Mouse (Mus musculus) right cerebral cortex, postnatal 10 days (tissue): ENCODE data around the gene Klkb1.
"Not testable (repeated sequence)": the region's sequence is repeated elsewhere in the genome, so short reads cannot be mapped to it uniquely, and the experiment has no call there.

Experiments used
- DNase-seq, 2 experiments: peaks; one replicate each; pipeline ENCODE4 v3.0.0; 2021; ENCODE audit warnings: low spot score in 2 of 2

Klkb1 gene

DNA sequence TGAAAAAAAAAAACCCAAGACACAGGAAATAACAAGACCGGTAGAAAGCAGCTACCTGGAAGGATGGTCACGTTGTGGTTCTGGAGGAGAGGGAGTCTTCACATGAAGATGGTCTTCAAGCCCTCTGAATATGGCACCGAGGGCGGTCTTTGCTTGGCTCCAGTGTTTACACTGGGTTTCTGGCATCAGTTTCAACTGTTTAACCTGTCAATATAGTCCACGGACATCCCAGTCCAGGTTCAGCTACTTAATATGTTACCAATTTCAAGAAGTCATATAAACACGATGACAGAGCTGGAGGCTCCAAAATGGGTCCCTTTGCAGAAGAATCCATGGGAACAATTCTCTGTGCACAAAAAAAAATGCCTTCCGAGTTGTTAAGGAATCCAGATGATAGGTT is at the start of gene Klkb1:
TSS of gene Klkb1 (minus strand) at position 173 of the 400 bp plus-strand sequence.
- no peak for DNase-seq

- DNase-seq: no peak
Measured at GRCm38 (mm10) chr8:45344298-45344697, 49.6 kb upstream of the Klkb1 start.

DNA sequence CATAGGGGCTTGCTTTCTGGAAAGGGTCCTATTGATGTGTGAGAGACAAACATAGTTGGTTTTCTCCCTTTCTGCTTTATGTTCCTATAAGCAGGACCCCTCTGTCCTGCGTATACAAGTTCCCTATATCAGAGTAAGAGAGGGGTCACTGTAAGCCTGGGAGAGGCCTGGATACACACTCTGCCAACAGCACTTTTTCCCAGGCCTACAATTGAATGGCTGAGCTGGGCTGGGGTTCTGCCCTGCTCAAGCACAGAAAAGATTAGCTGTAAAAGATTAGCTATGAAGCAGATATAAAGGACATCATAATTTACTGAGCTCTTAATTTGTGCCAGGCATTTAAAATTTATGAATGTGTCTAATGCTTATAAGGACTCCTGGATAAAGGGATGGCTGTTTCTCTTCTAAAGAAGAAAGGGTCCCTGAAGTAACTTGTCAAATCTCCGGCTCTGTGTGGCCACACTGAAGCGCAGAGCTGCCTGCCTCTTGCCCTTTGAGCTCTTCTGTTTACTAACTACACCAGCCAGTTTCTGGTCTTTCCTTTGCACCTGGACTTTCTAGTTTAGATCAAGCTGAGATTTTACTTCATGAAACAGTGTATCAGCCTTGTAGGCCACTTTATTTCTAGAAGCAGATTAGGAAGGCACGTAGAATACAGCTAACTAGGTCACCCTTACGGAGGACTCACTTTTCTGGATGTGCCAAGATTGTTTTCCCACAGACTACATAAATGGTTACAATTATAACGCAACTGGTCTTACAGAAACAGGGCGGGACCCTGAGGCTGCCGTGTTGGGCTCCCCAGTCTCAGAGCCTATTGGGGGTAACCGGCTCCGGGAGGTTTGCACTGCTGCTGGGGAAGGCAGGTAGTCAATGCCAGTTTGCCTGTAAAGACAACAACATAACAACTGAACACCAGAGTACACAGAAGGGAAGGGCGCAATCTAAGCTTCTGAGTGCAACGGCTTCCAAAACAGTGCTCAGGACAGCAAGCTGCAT is 47.3 kb upstream of the Klkb1 start:
- DNase-seq: no peak

DNA sequence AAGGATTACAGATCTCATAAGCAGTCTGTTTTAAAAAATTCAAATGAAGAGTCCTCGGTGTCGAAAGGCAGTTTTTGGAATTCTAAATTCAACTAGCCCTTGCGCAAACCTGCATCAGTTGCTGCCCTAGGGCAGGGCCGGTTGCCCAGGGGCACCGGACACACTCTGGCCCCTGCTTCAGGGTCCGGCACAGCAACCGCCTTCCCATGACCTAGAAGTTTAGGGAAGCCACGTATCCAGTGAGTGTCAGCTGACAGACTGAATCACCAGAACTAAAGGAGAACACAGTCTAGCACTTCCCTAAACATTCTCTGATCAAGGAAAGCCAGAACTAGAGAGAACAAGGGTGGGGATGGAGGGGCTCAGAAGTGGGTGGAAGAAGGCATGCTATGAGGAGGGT is 38.8 kb upstream of the Klkb1 start:
- DNase-seq: no peak

DNA sequence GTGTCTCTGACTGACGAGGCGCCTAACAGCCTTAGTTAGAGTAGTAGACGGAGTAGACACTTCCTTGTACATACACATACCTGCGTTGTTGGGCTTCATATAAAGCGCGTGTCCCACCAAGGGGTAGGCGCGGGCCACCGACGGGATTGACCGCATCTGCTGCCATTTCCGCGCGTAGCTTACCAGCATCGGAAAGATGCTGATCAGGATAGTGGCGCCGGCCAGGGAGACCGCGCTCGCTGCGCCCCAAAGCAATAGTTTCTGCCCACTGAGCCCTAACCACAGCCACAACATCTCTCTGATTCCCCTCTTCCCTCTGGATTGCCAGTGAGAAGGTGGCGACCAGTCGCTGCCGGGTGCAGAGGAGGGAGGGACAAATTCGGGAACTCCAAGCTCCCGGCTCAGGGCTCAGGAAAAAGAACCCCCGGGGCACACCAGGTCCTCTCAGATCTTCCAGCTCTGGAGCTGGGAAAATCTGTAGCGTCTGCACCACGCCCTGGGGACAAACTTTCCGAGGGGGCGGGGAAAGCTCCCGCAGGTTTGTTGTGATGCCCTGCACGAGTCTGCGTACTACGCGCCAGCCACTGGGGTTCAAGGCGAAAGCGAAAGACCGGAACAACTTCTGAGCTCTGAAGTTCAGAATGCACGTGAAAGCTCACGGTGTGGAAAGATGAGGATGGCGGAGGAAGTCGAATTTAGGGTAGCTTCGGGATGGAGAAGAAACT is 38.2 kb upstream of the Klkb1 start, which contains the start of gene Cyp4v3:
TSS of gene Cyp4v3 (minus strand) at position 532 of the 725 bp plus-strand sequence.
- peak; percentile 64 to 70 for DNase-seq

- no peak for DNase-seq
Measured at GRCm38 (mm10) chr8:45330856-45331255, 36.2 kb upstream of the Klkb1 start.

DNA sequence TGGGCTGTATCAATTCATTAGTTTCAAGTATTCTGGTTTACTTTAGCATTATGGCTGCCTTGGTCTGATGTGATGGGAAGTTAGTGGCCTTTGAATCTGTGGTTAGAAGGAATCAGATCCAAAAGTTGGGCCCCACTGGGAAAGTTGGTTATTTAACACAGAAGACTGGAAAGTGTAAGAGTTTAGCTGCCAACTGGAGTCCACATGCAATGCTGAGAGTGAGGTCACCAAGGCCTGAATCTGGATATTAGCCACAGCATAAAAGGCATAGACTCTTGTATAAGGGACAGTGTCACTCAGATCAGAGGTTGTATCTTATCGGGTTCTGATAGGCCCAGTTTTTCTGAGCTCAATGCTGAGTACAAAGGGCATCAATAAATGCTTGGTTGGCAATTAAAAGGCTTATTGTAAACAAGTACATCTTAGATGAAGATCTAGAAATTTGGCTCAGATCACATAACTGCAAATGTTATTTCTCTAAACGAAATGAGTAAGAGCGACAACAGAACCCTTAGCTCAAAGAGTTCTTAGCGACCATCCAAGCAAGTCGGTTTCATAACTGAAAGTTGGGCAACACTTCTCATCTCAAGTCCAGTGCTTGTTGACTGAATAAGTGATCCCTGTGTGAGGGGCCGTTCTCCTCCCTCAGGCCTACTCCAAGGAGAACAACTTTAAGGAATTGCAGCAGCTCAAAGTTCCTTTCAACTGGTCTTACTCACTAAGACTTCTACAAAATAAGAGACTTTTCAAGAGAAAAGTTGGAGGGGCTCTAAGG is 34.7 kb upstream of the Klkb1 start:
- no peak for DNase-seq

DNA sequence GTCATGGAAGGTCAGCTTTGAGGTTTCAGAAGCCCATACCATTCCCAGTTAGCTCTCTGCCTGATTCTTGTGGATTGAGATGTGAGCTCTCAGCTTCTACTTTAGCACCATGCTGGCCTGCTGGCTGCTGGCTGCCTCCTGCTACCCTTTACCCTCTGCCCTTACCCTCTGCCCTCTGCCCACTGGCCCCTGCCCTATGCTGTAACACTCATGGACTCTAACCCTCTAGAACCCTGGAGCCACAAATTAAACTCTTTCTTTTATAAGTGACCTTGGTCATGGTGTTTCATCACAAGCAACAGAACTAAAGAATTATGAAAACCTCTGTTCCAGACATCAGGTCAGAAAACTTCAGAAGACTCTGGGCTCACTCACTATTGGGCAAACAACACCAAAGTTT is 32.4 kb upstream of the Klkb1 start:
- DNase-seq: not testable (repeated sequence)

DNA sequence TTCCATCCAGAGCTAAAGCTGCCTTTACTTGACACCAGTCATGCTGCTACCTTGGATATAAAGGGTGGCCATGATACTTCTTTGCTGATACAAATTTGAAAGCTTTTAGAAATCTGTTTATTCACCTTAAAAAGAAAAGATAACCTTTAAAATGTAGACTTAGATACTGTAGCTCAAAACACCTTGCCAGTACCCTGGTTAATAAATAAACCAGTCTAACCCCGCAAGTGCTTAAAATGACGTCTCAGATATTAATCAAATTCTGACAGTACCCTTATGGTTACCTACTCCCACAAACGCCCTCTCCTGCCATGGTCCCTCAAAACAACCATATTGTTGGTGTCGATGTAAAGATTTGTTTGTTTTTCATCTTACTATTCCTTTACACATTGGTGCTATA is 29.5 kb upstream of the Klkb1 start:
- no peak for DNase-seq

GRCm38 (mm10) chr8:45321365-45321764 is 26.7 kb upstream of the Klkb1 start:
- no peak for DNase-seq

GRCm38 (mm10) chr8:45320930-45321329 is 26.3 kb upstream of the Klkb1 start:
- DNase-seq: no peak

DNA sequence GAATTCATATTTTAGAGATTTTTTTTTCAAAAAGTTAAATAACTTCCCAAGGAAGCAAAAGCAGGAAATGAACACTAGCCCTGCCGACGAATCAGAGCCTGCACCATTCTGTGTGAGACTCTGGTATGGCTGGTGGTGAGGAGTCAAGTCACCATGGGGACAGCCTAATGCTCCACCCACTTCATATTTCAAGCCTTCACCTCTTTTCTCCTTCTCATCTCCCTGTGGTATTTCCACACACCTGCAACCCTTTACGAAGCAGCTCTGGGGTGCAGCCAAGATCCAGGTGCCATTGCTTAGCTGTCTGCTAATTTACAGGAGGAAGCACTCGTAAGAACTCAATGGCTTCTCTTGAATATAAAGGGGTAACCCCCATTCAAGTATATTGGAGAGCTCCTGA is 16.3 kb upstream of the Klkb1 start:
- DNase-seq: no peak

DNA sequence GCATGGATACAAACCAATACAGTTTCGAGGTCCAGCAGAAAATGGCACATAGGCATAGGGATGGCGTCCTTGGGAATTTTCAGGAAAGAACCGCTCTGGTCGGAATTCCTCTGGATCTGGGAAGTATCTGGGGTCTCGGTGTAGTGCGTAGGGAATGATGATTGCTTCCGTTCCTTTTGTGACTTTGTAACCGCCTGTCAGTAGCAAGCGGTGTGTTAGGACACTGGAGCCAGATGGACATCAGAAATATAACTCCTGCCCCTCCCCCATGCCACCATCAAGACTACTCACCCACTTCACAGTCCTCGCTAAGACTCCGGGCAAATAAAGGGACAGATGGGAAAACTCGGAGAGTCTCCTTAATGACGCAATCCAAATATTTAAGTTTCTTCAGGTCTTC is 13.7 kb upstream of the Klkb1 start, which contains the start of gene Gm45753:
TSS of gene Gm45753 (minus strand) at position 101 of the 400 bp plus-strand sequence.
- no peak for DNase-seq

- no peak for DNase-seq
Measured at GRCm38 (mm10) chr8:45305479-45305878, 10.8 kb upstream of the Klkb1 start.

- DNase-seq: no peak
Measured at GRCm38 (mm10) chr8:45304354-45304753, 9.7 kb upstream of the Klkb1 start.

GRCm38 (mm10) chr8:45302390-45302789 is 7.7 kb upstream of the Klkb1 start:
- no peak for DNase-seq

DNA sequence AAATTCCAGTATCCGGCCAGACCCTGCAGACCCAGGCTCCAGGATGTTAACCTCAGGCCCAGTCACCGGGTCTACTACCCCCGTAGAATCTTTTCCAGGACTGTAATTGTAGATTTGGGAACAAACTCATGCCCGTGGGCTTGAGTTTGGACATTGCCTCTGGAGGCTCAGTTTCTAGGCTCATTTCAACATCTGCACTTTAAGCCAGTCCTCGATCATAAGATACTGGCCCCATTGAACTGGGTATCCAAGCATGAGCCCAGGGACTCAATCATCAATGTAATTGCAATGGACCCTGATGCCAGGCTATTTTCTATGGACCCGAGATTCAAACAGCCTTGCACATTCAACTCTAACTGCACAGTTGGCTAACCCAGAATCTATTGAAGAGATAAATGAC is 617 bp upstream of the Klkb1 start:
- DNase-seq: no peak

DNA sequence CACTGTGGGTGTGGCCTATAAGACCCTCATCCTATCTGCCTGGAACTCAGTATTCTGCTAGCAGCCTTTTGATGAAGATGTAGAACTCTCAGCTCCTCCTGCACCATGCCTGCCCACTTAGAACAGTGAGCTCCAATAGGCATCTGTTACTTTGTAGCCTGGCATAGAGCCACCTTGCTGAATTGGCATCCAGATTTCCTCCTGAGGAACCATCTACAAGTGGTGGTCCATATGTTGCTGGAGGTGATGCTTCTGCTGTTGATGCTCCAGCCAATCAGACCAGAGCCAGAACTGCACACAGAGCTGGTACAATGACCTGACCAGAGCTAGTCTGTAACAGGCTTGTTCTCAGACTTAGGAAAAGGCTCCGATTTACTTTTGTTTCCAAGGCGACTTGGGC is 2.9 kb downstream of the Klkb1 start:
- peak; percentile 53 to 70 for DNase-seq

DNA sequence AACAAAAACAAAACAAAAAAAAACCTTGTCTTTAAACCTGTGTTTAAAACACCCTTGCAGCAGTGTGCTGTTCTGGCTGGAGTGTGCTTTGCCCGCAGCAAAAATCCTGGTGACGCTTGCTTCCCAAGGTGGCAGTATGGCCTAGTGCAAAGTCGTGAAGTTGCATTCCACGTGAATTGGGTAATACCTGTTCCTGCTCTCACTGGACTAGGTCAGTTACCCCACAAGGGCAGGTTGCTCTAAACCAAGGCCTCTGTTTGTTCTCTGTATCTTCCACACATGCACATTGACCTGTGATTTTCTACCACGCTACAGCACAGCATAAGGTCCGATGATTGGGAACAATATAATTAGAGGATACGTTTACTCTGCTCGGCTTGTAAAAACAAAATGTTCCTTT is 13.0 kb downstream of the Klkb1 start:
- no peak for DNase-seq

GRCm38 (mm10) chr8:45277453-45277852 is 17.2 kb downstream of the Klkb1 start:
- no peak for DNase-seq

- no peak for DNase-seq
Measured at GRCm38 (mm10) chr8:45274317-45274716, 20.3 kb downstream of the Klkb1 start.

DNA sequence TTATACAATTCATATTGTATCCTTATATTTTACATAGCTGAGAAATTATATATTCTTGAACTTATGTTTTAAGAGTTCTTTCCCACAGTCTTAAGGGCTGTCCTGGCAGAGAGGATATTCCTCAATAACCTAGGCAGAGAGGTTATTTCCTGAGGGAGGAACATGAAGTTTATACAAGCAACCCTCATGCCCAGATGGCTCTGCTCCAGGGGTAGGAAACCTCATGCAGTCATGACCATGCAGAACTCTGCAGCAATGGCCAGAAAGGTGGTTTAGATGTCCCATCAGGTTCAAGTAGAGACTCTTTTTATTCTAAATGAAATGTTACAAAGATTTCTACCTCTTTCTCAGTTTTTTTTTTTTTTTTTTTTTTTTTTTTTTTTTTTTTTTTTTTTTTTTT is 25.6 kb downstream of the Klkb1 start:
- no peak for DNase-seq
